28 mouse cellular contexts compared by ENCODE assay signal in the genomic region with DNA sequence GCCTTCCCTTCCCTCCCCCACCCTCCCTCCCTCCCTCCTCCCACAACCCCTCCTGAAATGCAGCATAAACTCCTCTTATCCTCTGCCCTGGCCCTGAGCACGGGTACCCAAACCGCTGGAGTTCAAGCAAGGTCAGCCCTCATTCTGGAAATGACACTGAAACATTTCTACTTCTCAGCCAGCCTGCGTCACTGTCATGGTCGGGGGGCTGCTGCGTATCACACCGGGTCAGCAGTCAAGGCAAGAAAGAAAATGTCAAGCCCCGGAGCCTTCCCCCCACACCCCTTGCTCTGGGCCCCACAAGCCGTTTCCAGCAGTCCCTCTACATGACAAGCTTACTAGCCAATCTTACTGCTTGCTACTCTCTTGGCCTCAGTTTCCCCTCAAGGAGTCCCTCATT. TPM values are rescaled to one million over a fixed set of nuclear protein-coding genes. Genes with fewer than 3 reads are reported as not detected.
DNase-seq lines count a peak whose midpoint lies in the region; ATAC-seq and TF ChIP-seq lines count a peak whose summit lies in the region.
"Had no signal": no experiment of that assay in that cellular context is flagged by ENCODE, and none has a peak within 500 bp of the region (broad histone marks: within the 10 kb centered on the region; RNA-seq: fewer than 3 reads in every experiment).

No protein-coding gene starts in this region.

- no peak overlapping the region for H3K4me2 ChIP-seq in neural tube, embryonic 11.5 days (ENCODE audit: low read depth)
- no peak overlapping the region for H3K4me2 ChIP-seq in intestine, postnatal 0 days (replicated peaks; ENCODE audit: low read depth)
- no peak overlapping the region for H3K4me2 ChIP-seq in kidney, embryonic 14.5 days (replicated peaks; ENCODE audit: low read depth, low read length)
- H3K4me2 ChIP-seq: heart, embryonic 11.5 days; hindbrain, embryonic 13.5 days; limb, embryonic 15.5 days; liver, embryonic 15.5 days; lung, embryonic 15.5 days; neural tube, embryonic 13.5 days had no signal

- WGBS in neural tube, embryonic 11.5 days = 76% methylated on average over 8 of the region's 8 CpGs
- WGBS in intestine, postnatal 0 days = 51% methylated on average over 8 of the region's 8 CpGs
- WGBS in kidney, embryonic 14.5 days = 50% methylated on average over 8 of the region's 8 CpGs

- no peak for ATAC-seq in neural tube, embryonic 11.5 days (ENCODE audit: insufficient read depth, low FRiP score, low TSS enrichment)
- ATAC-seq in intestine, postnatal 0 days = no peak
- no peak for ATAC-seq in kidney, embryonic 14.5 days (ENCODE audit: low FRiP score, low TSS enrichment)
- ATAC-seq: CD4-positive, CD25-positive, alpha-beta regulatory T cell, adult 4 months; forebrain, embryonic 14.5 days had no signal

- no peaks in the 10 kb centered on the region for H3K27me3 ChIP-seq in neural tube, embryonic 11.5 days (ENCODE audit: control insufficient read depth, insufficient read depth, low read length)
- H3K27me3 ChIP-seq in intestine, postnatal 0 days (replicated peaks; ENCODE audit: control insufficient read depth, insufficient read depth, low read length) = no peaks in the 10 kb centered on the region
- H3K27me3 ChIP-seq in kidney, embryonic 14.5 days (ENCODE audit: control insufficient read depth, insufficient read depth, low read length) = no peaks in the 10 kb centered on the region
- H3K27me3 ChIP-seq: hindbrain, embryonic 13.5 days; limb, embryonic 15.5 days; liver, embryonic 15.5 days; lung, embryonic 15.5 days; neural tube, embryonic 13.5 days had no signal

- peak; percentile 58 for DNase-seq in adrenal gland, postnatal 14 days
- DNase-seq in adrenal gland, postnatal 4 days (ENCODE audit: low spot score in 2 of 2) = no peak
- peak; percentile 3 for DNase-seq in neural tube, embryonic 11.5 days (ENCODE audit: low spot score)
- DNase-seq in neural tube, embryonic 10.5 days (ENCODE audit: extremely low spot score, low spot score) = no peak
- DNase-seq in right cerebral cortex, postnatal 14 days = no peak
- DNase-seq: cerebellum, adult 2 months; cerebellum, postnatal 14 days; gastrocnemius, postnatal 25 days; kidney, adult 2 months; kidney, postnatal 4 days; layer of hippocampus, postnatal 36 days; midbrain, embryonic 14.5 days; thymus, postnatal 14 days had no signal

- H3K9ac ChIP-seq in neural tube, embryonic 11.5 days (ENCODE audit: low read length) = no peak overlapping the region
- no peak overlapping the region for H3K9ac ChIP-seq in intestine, postnatal 0 days (ENCODE audit: low read depth, low read length)
- no peak overlapping the region for H3K9ac ChIP-seq in kidney, embryonic 14.5 days (ENCODE audit: low read depth, low read length)
- H3K9ac ChIP-seq: hindbrain, embryonic 13.5 days; limb, embryonic 15.5 days; liver, embryonic 15.5 days; lung, embryonic 15.5 days; neural tube, embryonic 13.5 days had no signal

- H3K27ac ChIP-seq in neural tube, embryonic 11.5 days (ENCODE audit: low read depth, low read length) = no peak overlapping the region
- peak overlapping the region; percentile 89; the same call in 1 of the 2 replicates for H3K27ac ChIP-seq in intestine, postnatal 0 days (ENCODE audit: low read depth, low read length)
- H3K27ac ChIP-seq in kidney, embryonic 14.5 days (ENCODE audit: low read depth, low read length) = no peak overlapping the region
- H3K27ac ChIP-seq: hindbrain, embryonic 13.5 days; kidney, postnatal 0 days; limb, embryonic 10.5 days; limb, embryonic 15.5 days; liver, embryonic 15.5 days; macrophage; neural tube, embryonic 13.5 days had no signal

- H3K9me3 ChIP-seq in neural tube, embryonic 11.5 days (ENCODE audit: control insufficient read depth, low read length) = no peaks in the 10 kb centered on the region
- no peaks in the 10 kb centered on the region for H3K9me3 ChIP-seq in intestine, postnatal 0 days (ENCODE audit: control insufficient read depth)
- no peaks in the 10 kb centered on the region for H3K9me3 ChIP-seq in kidney, embryonic 14.5 days (ENCODE audit: control insufficient read depth, low read length)
- H3K9me3 ChIP-seq: hindbrain, embryonic 13.5 days; limb, embryonic 10.5 days; limb, embryonic 15.5 days; liver, embryonic 15.5 days; lung, embryonic 15.5 days; neural tube, embryonic 13.5 days had no signal

- H3K36me3 ChIP-seq in neural tube, embryonic 11.5 days (ENCODE audit: control insufficient read depth, insufficient read depth, low read length) = no peaks in the 10 kb centered on the region
- peaks cover 5% of the 10 kb centered on the region; the same call in 1 of the 2 replicates for H3K36me3 ChIP-seq in intestine, postnatal 0 days (ENCODE audit: control insufficient read depth, insufficient read depth)
- no peaks in the 10 kb centered on the region for H3K36me3 ChIP-seq in kidney, embryonic 14.5 days (ENCODE audit: control insufficient read depth, insufficient read depth, low read length)
- H3K36me3 ChIP-seq: hindbrain, embryonic 13.5 days; limb, embryonic 15.5 days; liver, embryonic 15.5 days; lung, embryonic 15.5 days; neural tube, embryonic 13.5 days had no signal

- no peak overlapping the region for H3K4me3 ChIP-seq in neural tube, embryonic 11.5 days (ENCODE audit: low read depth, low read length)
- no peak overlapping the region for H3K4me3 ChIP-seq in intestine, postnatal 0 days (ENCODE audit: low read depth, low read length)
- H3K4me3 ChIP-seq in kidney, embryonic 14.5 days (ENCODE audit: low read length) = no peak overlapping the region
- H3K4me3 ChIP-seq: hindbrain, embryonic 13.5 days; limb, embryonic 10.5 days; limb, embryonic 15.5 days; liver, embryonic 15.5 days; lung, embryonic 15.5 days; neural tube, embryonic 13.5 days had no signal

- peaks cover 7% of the 10 kb centered on the region; the same call in 1 of the 2 replicates for H3K4me1 ChIP-seq in neural tube, embryonic 11.5 days (ENCODE audit: control insufficient read depth, insufficient read depth, low read length)
- peaks cover 15% of the 10 kb centered on the region; the same call in 1 of the 2 replicates for H3K4me1 ChIP-seq in intestine, postnatal 0 days (replicated peaks; ENCODE audit: control insufficient read depth, insufficient read depth, low read length)
- peaks cover 19% of the 10 kb centered on the region for H3K4me1 ChIP-seq in kidney, embryonic 14.5 days (ENCODE audit: control insufficient read depth, insufficient read depth, low read length)

- TF ChIP-seq CTCF in intestine, postnatal 0 days (IDR thresholded peaks at IDR 0.05; ENCODE audit: low read depth) = no peak

RNA-seq across cellular contexts. Expression of gene Alas1, which starts 2.6 kb away (rescaled TPM):
- 1,325 and 1,932 TPM in 2 replicates for total RNA-seq in adrenal gland, postnatal 14 days (2021)
- total RNA-seq in adrenal gland, postnatal 4 days (2021) = 100 to 1,000 TPM; 676 to 715 TPM
- polyA plus RNA-seq in neural tube, embryonic 11.5 days (2014; fragmentation: Nextera tagmentation; extraction: Ambion mirVana) = 89.5 and 89.8 TPM in 2 replicates
- polyA plus RNA-seq in intestine, postnatal 0 days (2015; fragmentation: Nextera tagmentation; extraction: Ambion mirVana) = 81.2 and 82.9 TPM in 2 replicates
- polyA plus RNA-seq in kidney, embryonic 14.5 days (2014; fragmentation: Nextera tagmentation; extraction: Ambion mirVana) = 71.8 and 95.3 TPM in 2 replicates

RNA-seq across cellular contexts. Expression of gene Tlr9, which starts 28.7 kb away (rescaled TPM):
- total RNA-seq in adrenal gland, postnatal 14 days (2021) = 1.3 and 3.8 TPM in 2 replicates
- 1 to 10 TPM; 1.4 to 1.6 TPM for total RNA-seq in adrenal gland, postnatal 4 days (2021)
- 0.07 TPM in 1 of 2 replicates, not detected in the other for polyA plus RNA-seq in neural tube, embryonic 11.5 days (2014; fragmentation: Nextera tagmentation; extraction: Ambion mirVana)
- polyA plus RNA-seq in intestine, postnatal 0 days (2015; fragmentation: Nextera tagmentation; extraction: Ambion mirVana) = 0.08 and 0.09 TPM in 2 replicates
- 0.14 TPM in 1 of 2 replicates, not detected in the other for polyA plus RNA-seq in kidney, embryonic 14.5 days (2014; fragmentation: Nextera tagmentation; extraction: Ambion mirVana)
- total RNA-seq: megakaryocyte-erythroid progenitor cell, adult 5-6 weeks had no signal
- polyA plus RNA-seq: CD4-positive, CD25-positive, alpha-beta regulatory T cell, adult 4 months; embryonic facial prominence, embryonic 11.5 days; forebrain, embryonic 14.5 days; heart, embryonic 11.5 days; limb, embryonic 10.5 days; lung, embryonic 15.5 days; neural tube, embryonic 13.5 days had no signal

RNA-seq across cellular contexts. Expression of gene Poc1a, which starts 29.8 kb away (rescaled TPM):
- total RNA-seq in adrenal gland, postnatal 14 days (2021) = 7.9 and 8.3 TPM in 2 replicates
- total RNA-seq in adrenal gland, postnatal 4 days (2021) = 10 to 100 TPM; 11.3 to 11.6 TPM
- 23.7 and 26.6 TPM in 2 replicates for polyA plus RNA-seq in neural tube, embryonic 11.5 days (2014; fragmentation: Nextera tagmentation; extraction: Ambion mirVana)
- polyA plus RNA-seq in intestine, postnatal 0 days (2015; fragmentation: Nextera tagmentation; extraction: Ambion mirVana) = 11.5 and 12.3 TPM in 2 replicates
- 25.6 and 29.1 TPM in 2 replicates for polyA plus RNA-seq in kidney, embryonic 14.5 days (2014; fragmentation: Nextera tagmentation; extraction: Ambion mirVana)

RNA-seq across cellular contexts. Expression of gene Twf2, which starts 48.2 kb away (rescaled TPM):
- total RNA-seq in adrenal gland, postnatal 14 days (2021) = 43.6 and 54.3 TPM in 2 replicates
- total RNA-seq in adrenal gland, postnatal 4 days (2021) = 10 to 100 TPM; 62.5 to 63.9 TPM
- 62.1 and 63.9 TPM in 2 replicates for polyA plus RNA-seq in neural tube, embryonic 11.5 days (2014; fragmentation: Nextera tagmentation; extraction: Ambion mirVana)
- 21.9 and 25.6 TPM in 2 replicates for polyA plus RNA-seq in intestine, postnatal 0 days (2015; fragmentation: Nextera tagmentation; extraction: Ambion mirVana)
- polyA plus RNA-seq in kidney, embryonic 14.5 days (2014; fragmentation: Nextera tagmentation; extraction: Ambion mirVana) = 77.9 and 80.8 TPM in 2 replicates

RNA-seq across cellular contexts. Expression of gene Ppm1m, which starts 51.5 kb away (rescaled TPM):
- total RNA-seq in adrenal gland, postnatal 14 days (2021) = 133 and 136 TPM in 2 replicates
- total RNA-seq in adrenal gland, postnatal 4 days (2021) = 10 to 100 TPM; 76.7 to 77.5 TPM
- polyA plus RNA-seq in neural tube, embryonic 11.5 days (2014; fragmentation: Nextera tagmentation; extraction: Ambion mirVana) = 30.3 and 33.4 TPM in 2 replicates
- polyA plus RNA-seq in intestine, postnatal 0 days (2015; fragmentation: Nextera tagmentation; extraction: Ambion mirVana) = 10.0 and 10.8 TPM in 2 replicates
- 36.4 and 43.1 TPM in 2 replicates for polyA plus RNA-seq in kidney, embryonic 14.5 days (2014; fragmentation: Nextera tagmentation; extraction: Ambion mirVana)

Comparison
In these comparisons a context has a peak if more than half of its experiments do, and no peak if none do; other contexts are left out.
1. DNase-seq: peak in adrenal gland, postnatal 14 days (single experiment) and neural tube, embryonic 11.5 days (single experiment); none in adrenal gland, postnatal 4 days (0 of 2), neural tube, embryonic 10.5 days (single experiment) and right cerebral cortex, postnatal 14 days (single experiment).